Mouse (Mus musculus) right cerebral cortex, adult 2 months (tissue): ENCODE data around the gene Lurap1.
A peak's percentile ranks its signal among the peaks of the same experiment; 100 is the strongest.

Experiments
- DNase-seq, 2 experiments: peaks; one replicate each; pipeline ENCODE4 v3.0.0; 2021 to 2022; ENCODE audit warnings: low spot score in 2 of 2

The Lurap1 gene

DNA sequence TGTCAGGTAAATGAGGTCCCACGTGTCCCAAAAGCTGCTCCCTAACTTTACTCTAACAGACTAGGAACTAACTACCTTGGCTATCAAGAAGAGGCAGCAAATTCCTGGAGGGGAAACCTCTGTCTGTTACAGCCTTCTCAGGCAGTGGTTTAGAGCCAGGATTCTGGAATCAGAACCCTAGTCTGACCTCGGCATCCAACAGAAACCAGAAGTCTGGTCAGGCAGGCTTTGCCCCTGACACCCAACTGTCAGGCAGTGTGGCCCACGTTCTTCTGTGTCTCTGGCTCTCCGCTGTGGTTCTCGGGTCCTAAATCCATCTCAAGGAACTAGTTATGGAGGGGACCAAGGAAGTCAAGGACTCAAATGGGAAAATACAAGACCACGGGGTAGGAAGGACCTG is at the start of gene Lurap1:
Gene Lurap1 (minus strand): TSS at position 101 of the 400 bp plus-strand sequence.
- DNase-seq = no peak

DNA sequence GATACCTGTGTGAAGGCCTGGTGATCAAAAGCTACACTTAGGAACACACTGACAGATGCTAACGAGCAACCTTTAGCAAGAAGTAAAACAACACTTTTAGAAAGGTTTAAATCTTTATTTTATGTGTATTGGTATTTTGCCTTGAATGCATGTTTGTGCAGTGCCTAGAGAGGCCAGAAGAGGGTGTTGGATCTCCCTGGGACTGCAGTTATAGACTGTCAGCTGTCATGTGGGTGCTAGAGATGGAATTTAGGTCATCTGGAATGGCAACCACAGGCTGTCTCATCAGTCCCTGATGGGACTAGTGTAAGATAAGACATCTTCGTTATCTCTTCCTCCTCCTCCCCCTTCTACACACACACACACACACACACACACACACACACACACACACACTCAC is 47.3 kb upstream of the Lurap1 start:
- DNase-seq = no peak

DNA sequence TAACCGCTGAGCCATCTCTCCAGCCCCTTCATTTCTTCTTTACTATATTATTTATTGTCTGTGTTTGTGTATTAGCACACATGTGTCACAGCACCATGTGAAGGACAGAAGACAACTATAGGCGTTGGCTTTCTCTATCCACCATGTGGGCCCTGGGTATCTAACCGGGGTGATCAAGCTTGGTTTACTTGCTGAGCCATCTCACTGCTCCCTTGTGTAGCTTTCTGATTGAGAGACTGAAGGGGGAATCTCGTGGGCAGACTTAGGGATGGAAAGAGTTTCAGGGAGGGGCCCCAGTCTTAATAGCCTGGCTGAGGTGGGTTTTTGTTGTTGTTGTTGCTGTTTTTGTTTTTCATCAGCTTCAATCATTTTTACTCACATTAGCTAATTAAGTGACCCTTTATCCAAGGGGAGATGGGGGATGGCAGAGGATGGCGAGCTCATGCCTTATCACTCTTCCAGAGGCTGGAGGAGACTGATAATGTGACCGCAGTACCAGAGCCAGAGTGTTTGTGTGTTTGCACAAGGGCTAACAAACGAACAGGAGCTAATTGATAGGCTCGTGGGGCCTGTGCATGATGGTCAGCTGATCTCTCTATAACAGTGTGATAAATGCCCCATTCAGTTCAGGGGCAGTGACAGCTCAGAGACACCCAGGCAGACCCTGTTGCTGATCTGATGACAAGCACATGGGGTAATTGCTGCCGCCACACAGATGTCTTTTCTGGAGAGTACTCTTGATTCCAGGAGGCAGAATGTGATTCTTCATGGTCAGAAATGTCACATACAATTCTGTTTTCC is 42.6 kb upstream of the Lurap1 start:
- no peak for DNase-seq

DNA sequence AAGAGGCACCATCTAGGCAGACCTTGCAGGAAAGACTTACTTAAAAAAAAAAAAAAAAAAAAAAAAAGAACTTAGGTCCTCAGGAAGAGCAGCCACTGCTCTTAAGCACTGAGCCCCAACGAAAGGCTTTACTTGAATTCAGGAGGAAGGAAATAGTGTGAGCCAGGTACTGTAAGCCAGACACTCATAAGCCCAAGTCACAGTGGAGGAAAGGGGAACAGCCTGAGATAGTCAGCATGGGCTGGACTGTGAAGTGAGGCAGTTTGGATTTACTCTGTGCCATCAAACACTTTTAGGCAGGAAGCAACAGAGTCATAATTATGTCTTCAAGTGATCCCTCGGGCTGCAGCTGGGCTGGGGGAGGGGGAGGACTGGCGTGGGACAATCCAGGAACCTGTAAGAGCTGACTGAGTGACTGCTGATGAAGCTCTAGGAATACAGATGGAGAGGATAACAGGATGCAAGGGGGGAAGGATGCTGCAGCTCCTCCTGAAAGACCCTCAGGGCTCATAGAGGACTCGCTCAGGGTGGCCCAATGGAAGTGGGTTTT is 41.2 kb upstream of the Lurap1 start:
- DNase-seq = no peak

DNA sequence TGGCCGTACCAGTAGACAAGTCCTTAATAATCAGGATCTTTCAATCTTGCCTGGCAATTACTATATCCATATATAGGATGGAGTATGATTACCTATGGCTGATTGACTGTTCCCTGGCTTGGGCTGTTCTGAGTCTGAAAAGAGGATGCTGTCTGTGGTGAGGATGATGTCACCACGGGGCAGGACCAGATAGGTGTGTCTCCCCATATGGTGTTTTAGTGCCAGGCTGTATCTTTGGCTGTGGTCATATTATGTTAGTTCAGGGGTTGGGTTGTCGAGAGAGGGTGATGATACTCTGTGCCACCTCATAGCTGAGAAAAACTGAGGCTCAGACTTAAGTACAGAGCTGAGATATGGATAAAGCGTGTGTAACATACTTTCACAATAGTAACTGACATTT is 33.9 kb upstream of the Lurap1 start:
- no peak for DNase-seq

DNA sequence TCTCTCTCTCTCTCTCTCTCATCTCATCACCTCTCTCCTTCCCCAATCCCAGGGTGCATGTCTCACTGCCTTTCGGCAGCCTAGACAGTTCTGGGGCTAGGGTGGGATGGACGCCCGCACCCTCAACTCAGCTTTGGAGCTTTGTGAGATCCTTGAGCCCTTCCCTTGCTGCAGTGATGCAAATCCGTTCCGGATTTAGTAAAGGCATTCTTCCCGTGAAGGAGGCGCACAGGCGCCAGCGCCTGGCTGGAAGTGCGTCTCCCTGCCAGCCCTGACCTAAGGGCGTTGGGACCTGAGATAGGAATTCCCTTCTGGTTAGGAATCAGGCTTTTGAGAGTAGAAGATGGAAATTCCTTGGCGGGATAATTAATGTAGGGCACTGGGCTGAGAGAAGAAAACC is 31.6 kb upstream of the Lurap1 start:
- DNase-seq = no peak

DNA sequence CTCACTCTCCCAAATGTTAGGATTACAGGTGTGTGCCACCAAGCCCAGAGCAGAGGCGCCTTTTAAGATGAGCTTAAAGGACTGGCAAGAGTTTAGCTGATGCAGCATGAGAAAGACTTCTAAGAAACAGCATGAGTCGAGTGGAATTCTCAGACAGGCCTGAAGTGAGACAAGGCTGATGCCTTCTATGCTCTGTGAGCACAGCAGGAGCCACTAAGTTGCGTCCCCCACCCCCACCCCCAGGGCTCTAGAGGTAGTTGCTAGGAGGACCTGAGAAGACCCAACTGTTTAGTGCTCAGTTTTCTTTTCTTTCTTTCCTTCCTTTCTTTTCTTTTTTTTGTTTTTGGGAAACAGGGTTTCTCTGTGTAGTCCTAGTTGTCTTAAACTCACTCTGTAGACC is 30.9 kb upstream of the Lurap1 start:
- no peak for DNase-seq

DNA sequence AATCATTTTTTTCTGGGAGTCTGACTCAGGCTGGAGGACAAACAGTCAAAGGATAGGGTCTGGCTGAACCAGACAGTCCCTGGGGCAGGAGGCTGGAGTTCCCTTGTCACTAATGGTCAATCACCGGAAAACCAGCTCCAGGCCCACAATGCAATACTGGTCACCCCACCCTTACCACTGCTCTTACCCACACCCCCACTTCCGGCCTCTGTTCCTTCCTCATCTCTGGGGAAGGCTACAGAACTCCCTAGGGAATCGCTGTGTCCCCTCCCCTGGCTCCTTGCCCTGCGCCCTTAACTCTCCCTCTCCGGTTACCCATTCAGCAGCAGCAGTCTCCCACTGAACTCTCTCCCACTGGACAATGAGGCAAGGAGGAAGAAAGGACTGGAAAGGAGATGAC is 26.0 kb upstream of the Lurap1 start:
- no peak for DNase-seq

DNA sequence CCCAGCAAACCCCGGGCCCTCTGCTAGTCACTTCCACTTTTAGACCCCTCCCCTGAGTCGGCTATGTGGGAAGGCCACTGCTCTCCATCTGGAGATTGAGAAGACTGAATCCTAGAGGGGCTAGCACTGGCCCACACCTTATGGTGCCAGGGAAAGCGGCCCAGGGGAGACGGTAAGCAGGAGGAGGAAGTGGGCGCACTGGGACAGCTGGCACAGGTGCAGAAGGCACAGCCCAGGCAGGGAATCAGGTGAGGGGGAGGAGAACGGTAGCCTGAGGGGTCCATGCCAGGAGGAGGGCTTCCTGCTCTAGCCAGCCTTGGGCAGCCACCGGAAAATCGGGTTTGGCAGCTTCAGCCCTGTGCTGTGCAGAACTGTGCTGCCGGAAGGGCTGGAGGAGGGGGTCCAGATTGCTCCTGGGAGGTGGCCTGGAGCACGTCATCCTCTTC is 25.4 kb upstream of the Lurap1 start:
- peak in 1 of 2 experiments; percentile 62 for DNase-seq

DNA sequence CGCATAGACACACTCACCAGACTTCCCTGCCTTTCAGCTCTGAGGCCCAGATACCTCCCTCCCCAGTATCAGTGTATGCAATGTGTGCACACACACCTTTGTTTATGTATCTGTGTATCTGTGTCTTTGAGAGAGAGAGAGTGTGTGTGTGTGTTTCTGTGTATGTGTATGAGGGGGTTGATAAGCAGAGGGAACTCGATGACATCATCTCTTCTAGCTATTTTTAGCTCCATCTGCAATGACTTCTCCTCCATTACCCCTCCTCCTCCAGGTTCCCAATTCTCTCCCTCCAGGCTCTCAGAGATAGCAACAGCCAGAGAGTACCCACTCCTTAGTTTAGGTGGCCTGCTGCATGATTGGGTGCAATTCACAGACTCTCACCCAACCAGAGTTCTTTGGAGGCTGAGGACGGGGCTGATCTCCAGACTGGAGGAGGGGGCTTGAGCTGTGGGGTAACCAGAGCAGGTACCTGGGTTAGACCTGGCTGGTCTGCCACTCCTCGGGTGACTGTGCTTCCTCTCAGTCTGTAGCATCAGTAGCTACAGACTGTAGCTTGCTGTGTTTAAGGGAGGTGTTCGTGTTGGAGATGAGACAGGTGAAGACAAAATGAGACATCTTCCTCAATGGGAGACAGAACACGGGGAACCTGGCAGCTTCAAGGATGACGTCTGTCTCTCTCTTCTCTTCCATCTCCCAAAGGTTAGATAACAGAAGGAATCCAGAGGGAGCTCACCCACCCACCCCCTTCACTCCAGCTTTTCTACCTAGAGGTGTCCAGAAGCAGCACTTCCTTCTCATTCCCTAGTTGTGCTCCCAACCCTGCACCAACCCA is 24.8 kb upstream of the Lurap1 start:
- peak; percentile 44 to 76 for DNase-seq

DNA sequence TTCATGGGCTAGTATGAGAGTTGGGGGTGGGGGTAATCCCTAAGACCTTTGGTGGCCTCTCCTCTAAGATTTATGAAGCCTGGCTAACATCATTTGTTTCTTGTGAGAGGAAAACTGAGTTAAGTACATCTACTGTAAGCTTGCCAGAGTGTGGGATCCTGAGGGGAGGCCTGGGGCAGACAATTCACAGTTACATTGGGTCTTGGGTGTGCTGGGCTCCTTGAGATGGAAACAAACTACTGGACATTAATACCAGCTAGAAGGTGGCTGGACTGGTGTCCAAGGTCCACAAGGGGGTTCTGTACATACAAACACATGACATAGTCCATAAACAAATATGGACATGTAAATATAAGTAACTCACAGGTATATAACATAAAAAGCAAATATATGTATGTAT is 24.0 kb upstream of the Lurap1 start:
- no peak for DNase-seq

DNA sequence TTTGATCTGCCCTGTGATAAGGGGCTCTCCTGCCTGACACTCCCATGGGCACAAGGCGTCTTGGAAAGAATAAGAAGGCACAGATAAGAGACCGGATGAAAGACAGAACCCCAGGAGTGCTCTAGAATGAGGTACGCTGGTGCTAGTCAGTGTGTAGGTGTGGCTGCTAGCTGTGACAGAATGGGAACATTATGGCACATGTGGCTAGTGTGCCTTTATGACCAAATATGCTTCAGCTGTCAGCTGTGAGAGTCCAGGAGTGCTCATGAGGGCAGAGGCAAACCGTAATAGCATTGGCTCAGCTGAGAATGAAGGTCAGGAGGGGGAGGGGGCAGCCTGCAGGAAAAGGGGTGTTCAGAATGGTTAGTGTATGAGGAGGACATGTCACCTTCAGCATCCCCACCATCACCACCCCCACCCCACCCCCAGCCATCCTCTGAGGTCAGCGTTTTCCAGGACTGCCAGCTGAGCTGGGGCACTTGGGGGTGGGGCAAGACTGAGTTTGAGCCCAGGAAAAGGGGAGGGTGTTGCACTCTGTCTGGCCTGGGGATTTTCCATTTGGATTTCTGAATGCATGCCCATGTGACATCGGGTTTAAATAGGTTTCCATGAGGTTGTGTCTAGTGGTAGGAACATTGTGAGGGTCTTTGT is 23.5 kb upstream of the Lurap1 start:
- no peak for DNase-seq

DNA sequence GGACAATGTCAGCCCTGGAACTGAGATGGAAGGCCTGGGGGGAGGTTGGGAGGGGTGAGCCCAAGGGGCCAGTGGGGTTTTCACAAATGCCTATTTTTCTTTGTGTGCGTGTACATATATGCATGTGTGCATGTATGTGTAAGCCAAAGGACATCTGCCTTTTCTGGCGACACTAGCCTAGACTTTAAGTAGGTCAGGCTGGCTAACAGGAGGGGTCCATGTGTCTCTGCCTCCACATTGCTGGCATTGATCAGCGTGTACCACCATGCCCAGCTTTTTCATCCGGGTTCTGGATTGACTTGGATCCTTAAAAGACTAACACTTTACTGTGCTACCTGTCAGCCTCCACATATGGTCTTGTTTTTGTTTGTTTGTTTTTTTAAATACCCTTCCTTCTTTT is 22.6 kb upstream of the Lurap1 start:
- no peak for DNase-seq

DNA sequence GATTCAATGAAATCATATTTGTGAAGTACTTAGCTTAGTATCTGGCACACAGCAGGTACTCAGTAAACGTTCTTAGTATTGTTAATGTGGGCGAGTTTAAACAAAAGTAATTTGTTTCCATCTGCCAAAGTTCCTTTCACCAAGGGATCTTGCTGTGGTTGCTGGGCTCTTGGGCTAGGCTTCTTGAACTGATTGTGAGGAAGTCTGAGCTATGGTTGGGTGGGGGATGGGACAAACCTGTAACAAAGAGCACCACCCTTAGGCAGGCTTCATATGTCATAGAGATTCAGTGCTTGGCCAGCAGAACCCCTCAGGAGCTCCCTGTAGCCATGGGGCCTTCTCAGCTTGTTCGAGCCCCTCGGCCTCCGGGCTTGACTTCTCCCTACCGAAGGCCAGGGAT is 21.9 kb upstream of the Lurap1 start, which contains the start of the genes 1700042G07Rik and Gm49337:
Gene 1700042G07Rik (plus strand): TSS at position 301 of the 400 bp plus-strand sequence.
Gene Gm49337 (plus strand): TSS at position 313 of the 400 bp plus-strand sequence.
- no peak for DNase-seq

DNA sequence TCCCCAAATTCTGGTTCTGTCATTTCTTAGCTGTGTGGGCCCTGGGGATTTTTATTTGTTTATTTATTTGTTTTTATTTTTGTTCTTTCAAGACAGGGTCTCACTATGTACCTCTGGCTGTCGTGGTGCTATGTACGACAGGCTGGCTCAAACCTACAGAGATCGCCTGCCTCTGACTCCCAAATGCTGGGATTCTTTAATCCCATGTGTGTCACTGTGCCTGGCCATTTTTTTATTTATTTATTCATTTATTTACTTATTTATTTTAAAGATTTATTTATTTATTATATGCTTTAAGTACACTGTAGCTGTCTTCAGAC is 18.2 kb upstream of the Lurap1 start:
- no peak for DNase-seq

DNA sequence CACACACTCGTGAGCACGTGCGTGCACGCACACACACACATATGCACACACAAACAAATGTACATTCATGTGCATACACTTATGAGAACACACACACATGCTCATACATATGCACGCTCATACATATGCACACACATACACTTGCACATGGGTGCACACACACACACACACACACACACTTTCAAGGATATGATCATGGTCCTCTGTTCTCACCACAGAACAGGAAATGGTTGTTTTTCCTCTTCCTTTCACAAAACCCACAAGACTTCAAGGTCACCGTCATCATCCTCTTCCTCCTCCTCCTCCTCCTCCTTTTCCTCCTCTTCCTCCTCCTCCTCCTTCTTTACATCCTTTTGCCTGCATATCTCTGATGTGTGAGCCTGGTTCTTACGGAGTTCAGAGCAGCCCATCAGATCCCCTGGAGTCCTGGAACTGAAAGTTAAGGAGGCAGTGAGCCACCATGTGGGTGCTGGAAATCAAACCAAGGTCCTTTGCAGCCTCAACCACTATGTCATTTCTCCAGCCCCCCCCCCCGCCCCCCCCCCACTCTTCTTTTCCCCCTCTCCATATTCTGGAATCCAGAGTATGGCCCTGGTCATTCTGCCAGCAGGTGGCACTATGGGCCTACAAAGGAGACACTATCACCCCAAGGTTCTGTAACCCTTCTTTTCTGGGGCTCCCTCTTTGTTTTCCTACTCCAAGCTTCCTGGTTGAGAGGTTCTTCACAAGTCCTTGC is 17.6 kb upstream of the Lurap1 start:
- DNase-seq = peak; percentile 82 to 85

DNA sequence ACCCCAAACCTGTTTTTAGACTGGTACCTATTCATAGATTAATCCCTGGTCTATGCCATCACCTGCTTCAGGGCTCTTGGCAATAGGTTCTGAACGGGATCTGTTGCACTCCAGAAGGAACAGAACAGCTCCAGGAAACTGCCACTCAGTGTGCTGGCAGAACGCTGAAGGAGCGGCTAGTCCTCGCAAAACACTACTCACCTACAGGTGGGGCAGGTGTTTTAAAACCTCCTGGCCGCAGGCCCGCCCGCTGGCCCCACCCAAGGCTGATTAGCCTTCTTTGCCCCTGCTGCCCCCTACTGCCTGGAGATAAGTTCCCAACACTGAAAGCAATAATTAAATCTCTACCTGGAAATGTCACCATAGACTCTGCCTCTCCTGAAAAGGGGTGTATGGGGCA is 16.3 kb upstream of the Lurap1 start, which contains the start of gene Tspan1:
Gene Tspan1 (minus strand): TSS at position 198 of the 400 bp plus-strand sequence.
- no peak for DNase-seq

DNA sequence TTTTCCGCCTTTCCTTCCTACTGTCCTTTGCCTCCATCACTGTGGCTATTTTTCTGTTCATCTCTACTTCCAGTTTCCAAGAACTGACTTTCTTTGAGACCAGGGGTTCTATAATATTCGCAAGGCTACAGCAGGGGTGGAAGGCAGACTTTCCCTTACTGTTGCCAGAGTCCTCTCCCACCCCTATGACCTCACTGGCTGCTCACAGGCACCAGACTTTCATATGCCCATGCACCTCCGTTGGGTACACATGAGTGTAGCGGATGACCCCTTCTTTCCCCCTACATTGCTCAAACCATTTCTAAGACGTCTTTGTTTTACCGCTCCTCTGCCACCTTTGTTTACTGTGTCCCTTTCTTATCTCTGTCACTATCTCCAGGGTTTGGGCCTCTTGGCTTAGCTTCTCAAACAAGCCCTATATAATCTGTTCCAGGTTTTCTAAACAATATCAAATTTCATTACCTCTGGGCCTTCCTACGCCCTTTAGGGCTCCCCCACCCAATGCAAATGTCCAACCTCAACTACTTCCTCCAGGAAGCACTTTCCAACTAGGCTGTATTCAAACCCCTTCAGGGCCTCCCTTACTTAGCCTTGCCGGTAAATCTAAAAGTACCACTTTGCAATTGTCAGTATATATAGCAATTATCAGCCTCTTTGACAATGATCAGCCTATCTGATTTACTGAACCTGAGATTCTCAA is 14.7 kb upstream of the Lurap1 start:
- DNase-seq = no peak

DNA sequence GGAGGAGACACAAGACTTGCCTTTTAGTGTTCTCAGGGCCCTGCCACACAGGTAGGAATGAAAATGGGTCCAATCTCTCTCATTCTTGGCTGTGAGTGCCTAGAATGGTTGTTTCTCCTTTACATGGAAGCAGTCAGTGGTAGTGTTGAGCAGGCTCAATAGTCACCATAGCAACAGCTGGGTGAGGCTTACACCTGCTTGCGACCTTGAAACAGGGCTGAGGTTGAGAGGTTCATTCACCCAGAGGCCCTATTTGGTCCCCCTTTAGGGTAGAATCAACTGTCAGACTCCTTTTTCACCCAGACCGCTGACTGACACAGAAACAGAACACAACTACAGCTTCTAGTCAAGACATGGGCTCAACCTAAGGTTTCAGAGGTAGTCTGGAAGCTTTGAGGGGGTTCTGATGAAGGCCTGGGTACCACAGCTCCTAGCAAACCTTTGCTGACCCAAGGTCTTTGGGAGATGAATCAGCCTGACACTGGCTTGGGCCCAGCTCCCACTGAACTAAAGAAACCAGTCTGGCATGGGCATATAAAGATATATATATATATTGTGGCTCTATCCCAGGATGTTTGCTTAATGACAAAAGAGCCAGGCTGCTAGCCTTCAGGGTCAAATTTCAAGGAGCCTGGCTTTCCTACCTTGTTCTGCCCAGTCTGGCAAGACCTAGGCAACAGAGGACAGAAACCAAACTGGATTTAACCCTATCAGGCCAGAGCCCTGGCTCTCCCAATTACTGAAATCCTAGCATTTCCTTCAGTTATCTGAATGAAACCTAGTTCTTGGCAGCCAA is 13.8 kb upstream of the Lurap1 start:
- DNase-seq = no peak

DNA sequence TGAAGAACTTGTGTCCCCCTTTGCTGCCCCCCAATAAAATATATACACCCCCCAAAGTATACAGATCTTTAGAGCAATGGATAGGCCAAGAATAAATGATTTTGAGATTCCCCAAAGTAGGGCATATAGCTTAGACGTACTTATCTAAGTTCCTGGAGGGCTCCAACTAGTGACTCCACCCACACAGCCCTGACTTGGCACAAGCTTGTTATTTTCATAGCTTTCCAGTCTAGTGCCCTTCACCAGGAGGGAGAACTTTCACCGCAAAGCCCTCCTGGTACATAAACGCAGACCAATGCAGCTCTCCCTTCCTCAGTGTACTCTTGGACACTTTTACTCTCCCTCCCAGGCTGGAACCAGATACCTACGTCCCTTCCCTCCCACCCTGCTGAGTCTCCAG is 11.0 kb upstream of the Lurap1 start:
- no peak for DNase-seq
